Mouse (Mus musculus) skeletal muscle tissue, adult 2 months (tissue): ENCODE data around the gene Igf2r.

ENCODE experiments used
- DNase-seq: peaks from one replicate; pipeline ENCODE4 v3.0.0-alpha.2; 2012; ENCODE audit warnings: low read depth, low spot score

Gene Igf2r

GRCm38 (mm10) chr17:12751218-12751617, 18.2 kb downstream of the Igf2r start:
- no peak for DNase-seq

GRCm38 (mm10) chr17:12750591-12751170, 18.8 kb downstream of the Igf2r start:
- DNase-seq: no peak

GRCm38 (mm10) chr17:12749421-12750367, 19.8 kb downstream of the Igf2r start:
- DNase-seq: no peak

- no peak for DNase-seq
Observed at GRCm38 (mm10) chr17:12745761-12746160, 23.7 kb downstream of the Igf2r start.

GRCm38 (mm10) chr17:12744071-12744470, 25.4 kb downstream of the Igf2r start:
- no peak for DNase-seq

- no peak for DNase-seq
Observed at GRCm38 (mm10) chr17:12742151-12742908, 27.1 kb downstream of the Igf2r start.

- peak; percentile 88 for DNase-seq
Observed at GRCm38 (mm10) chr17:12741218-12741968, 28.1 kb downstream of the Igf2r start.

GRCm38 (mm10) chr17:12740317-12740716, 29.1 kb downstream of the Igf2r start:
- DNase-seq: no peak

GRCm38 (mm10) chr17:12739516-12739915, 29.9 kb downstream of the Igf2r start:
- DNase-seq: no peak

GRCm38 (mm10) chr17:12737934-12738333, 31.5 kb downstream of the Igf2r start:
- no peak for DNase-seq

GRCm38 (mm10) chr17:12734205-12734857, 35.1 kb downstream of the Igf2r start:
- no peak for DNase-seq

- DNase-seq: no peak
Observed at GRCm38 (mm10) chr17:12733128-12733527, 36.3 kb downstream of the Igf2r start.

GRCm38 (mm10) chr17:12728536-12728935, 40.9 kb downstream of the Igf2r start:
- no peak for DNase-seq

GRCm38 (mm10) chr17:12727748-12728147, 41.7 kb downstream of the Igf2r start:
- DNase-seq: no peak

- peak; percentile 75 for DNase-seq
Observed at GRCm38 (mm10) chr17:12725871-12726270, 43.6 kb downstream of the Igf2r start.

- peak; percentile 68 for DNase-seq
Observed at GRCm38 (mm10) chr17:12724767-12725744, 44.4 kb downstream of the Igf2r start.

- DNase-seq: peak; percentile 66
Observed at GRCm38 (mm10) chr17:12723986-12724766, 45.3 kb downstream of the Igf2r start.

- peak; percentile 82 for DNase-seq
Observed at GRCm38 (mm10) chr17:12722622-12723021, 46.8 kb downstream of the Igf2r start.
